Mouse (Mus musculus): ENCODE measurements at regions not wholly inside any gene's neighbourhood (a gene's known extent, or its start where the extent isn't known, plus 50 kb on each side); places are given as distances from the start of the nearest gene placed in this dataset.

GRCm38 (mm10) chr3:42286471-42286870 lies 544.1 kb downstream of the D3Ertd751e start:
- no peak for DNase-seq (ENCODE audit: extremely low spot score in 1 of 2, low spot score in 1 of 2)

GRCm38 (mm10) chr3:42312424-42312823 lies 570.0 kb downstream of the D3Ertd751e start:
- DNase-seq (ENCODE audit: extremely low spot score in 1 of 2, low spot score in 1 of 2): no peak

GRCm38 (mm10) chr3:42327708-42328107 lies 585.3 kb downstream of the D3Ertd751e start:
- DNase-seq (ENCODE audit: extremely low spot score in 1 of 2, low spot score in 1 of 2): no peak

- no peak for DNase-seq (ENCODE audit: extremely low spot score in 1 of 2, low spot score in 1 of 2)
Measured at GRCm38 (mm10) chr3:42342806-42343205, 600.4 kb downstream of the D3Ertd751e start.

GRCm38 (mm10) chr3:42376785-42377184 lies 634.4 kb downstream of the D3Ertd751e start:
- DNase-seq (ENCODE audit: extremely low spot score in 1 of 2, low spot score in 1 of 2): no peak

GRCm38 (mm10) chr3:42382151-42382550 lies 639.7 kb downstream of the D3Ertd751e start:
- no peak for DNase-seq (ENCODE audit: extremely low spot score in 1 of 2, low spot score in 1 of 2)

- DNase-seq (ENCODE audit: extremely low spot score in 1 of 2, low spot score in 1 of 2): no peak
Measured at GRCm38 (mm10) chr3:42402716-42403115, 660.3 kb downstream of the D3Ertd751e start.

- no peak for DNase-seq (ENCODE audit: extremely low spot score in 1 of 2, low spot score in 1 of 2)
Measured at GRCm38 (mm10) chr3:42408958-42409633, 666.7 kb downstream of the D3Ertd751e start.

- DNase-seq (ENCODE audit: extremely low spot score in 1 of 2, low spot score in 1 of 2): no peak
Measured at GRCm38 (mm10) chr3:42427363-42427762, 685.0 kb downstream of the D3Ertd751e start.

GRCm38 (mm10) chr3:42449575-42449974 lies 707.2 kb downstream of the D3Ertd751e start:
- DNase-seq (ENCODE audit: extremely low spot score in 1 of 2, low spot score in 1 of 2): no peak

GRCm38 (mm10) chr3:42464353-42464752 lies 721.9 kb downstream of the D3Ertd751e start:
- no peak for DNase-seq (ENCODE audit: extremely low spot score in 1 of 2, low spot score in 1 of 2)

GRCm38 (mm10) chr3:42467125-42467524 lies 724.7 kb downstream of the D3Ertd751e start:
- no peak for DNase-seq (ENCODE audit: extremely low spot score in 1 of 2, low spot score in 1 of 2)

- DNase-seq (ENCODE audit: extremely low spot score in 1 of 2, low spot score in 1 of 2): no peak
Measured at GRCm38 (mm10) chr3:42514922-42515593, 772.6 kb downstream of the D3Ertd751e start.

- no peak for DNase-seq (ENCODE audit: extremely low spot score in 1 of 2, low spot score in 1 of 2)
Measured at GRCm38 (mm10) chr3:42516286-42516685, 773.9 kb downstream of the D3Ertd751e start.

GRCm38 (mm10) chr3:42531397-42531796 lies 789.0 kb downstream of the D3Ertd751e start:
- DNase-seq (ENCODE audit: extremely low spot score in 1 of 2, low spot score in 1 of 2): peak in 1 of 2 experiments; percentile 10

- DNase-seq (ENCODE audit: extremely low spot score in 1 of 2, low spot score in 1 of 2): no peak
Measured at GRCm38 (mm10) chr3:42566731-42567130, 824.3 kb downstream of the D3Ertd751e start.

- DNase-seq (ENCODE audit: extremely low spot score in 1 of 2, low spot score in 1 of 2): no peak
Measured at GRCm38 (mm10) chr3:42570364-42571024, 828.1 kb downstream of the D3Ertd751e start.

GRCm38 (mm10) chr3:42571877-42572459 lies 829.6 kb downstream of the D3Ertd751e start:
- no peak for DNase-seq (ENCODE audit: extremely low spot score in 1 of 2, low spot score in 1 of 2)

GRCm38 (mm10) chr3:42573155-42573554 lies 830.7 kb downstream of the D3Ertd751e start:
- DNase-seq (ENCODE audit: extremely low spot score in 1 of 2, low spot score in 1 of 2): no peak

- DNase-seq (ENCODE audit: extremely low spot score in 1 of 2, low spot score in 1 of 2): no peak
Measured at GRCm38 (mm10) chr3:42582311-42582710, 839.9 kb downstream of the D3Ertd751e start.

GRCm38 (mm10) chr3:42587296-42587932 lies 845.0 kb downstream of the D3Ertd751e start:
- no peak for DNase-seq (ENCODE audit: extremely low spot score in 1 of 2, low spot score in 1 of 2)
